Mouse (Mus musculus) bone marrow, adult 2 months (tissue): ENCODE data around the gene Slc6a21.

ENCODE experiments used
- CTCF ChIP-seq: fragments of 200-500 bp; IDR thresholded peaks from 2 replicates; pipeline ENCODE4 v1.5.1; 2011; ENCODE audit warnings: low read length, control low read depth; ENCODE audit not compliant: control insufficient read depth, insufficient read depth
- POLR2A ChIP-seq: fragments of 200-500 bp; IDR thresholded peaks from 2 replicates; pipeline ENCODE4 v1.6.1; 2011; ENCODE audit warnings: low read depth, mild to moderate bottlenecking, control low read depth, low read length, borderline replicate concordance; ENCODE audit not compliant: control insufficient read depth

DNA sequence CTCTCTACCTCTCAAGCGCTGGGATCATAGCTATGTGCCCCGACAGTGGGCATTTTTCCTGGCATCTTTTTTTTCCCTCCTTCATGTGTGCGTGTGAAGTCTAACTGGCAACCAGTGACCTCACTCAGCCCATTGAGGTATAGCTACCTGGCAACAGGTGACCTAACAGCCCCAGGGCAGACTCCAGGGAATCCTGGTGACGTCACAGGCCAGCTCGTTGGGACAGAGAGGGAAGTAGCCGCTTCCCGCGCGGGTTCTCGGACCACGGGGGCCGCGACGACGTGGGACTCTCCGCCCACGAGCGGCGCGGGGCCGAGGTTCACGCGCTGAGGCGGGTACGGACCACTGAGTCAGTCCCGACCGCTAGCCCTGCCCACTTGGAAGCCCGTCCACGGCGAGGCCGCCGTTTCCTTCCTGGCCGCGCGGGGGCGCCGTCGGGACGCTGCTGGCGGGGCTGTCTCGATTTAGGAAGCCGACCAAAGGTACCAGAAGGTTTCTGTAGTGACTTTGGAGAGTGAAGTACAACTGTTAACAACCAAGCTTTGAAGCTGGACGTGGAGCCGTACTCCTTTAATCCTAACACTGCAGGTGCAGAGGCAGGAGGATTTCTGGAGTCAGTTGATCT lies at the start of gene Slc6a21:
- TF ChIP-seq POLR2A (no peak), CTCF (peak; percentile 84)
